12 mouse cellular contexts compared by ENCODE assay signal in the genomic region with DNA sequence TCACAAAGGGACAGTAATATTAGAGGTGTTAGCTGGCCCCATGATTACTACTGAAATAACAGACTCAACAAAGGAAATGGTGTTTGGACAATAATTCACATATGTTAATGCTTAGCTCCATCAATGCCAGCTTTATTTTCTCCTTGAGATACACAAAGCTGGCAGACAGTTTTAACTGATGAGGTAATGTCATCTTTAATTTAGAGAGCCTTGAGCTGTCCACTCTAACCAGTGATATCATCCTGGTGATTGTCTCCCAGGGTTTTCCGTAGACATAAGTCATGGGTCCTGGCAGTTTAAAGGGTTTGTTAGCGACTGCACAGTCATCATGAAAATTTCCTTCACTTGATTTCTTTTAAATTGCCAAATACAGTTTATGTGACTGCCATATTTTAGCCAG. TPM values are rescaled to one million over a fixed set of nuclear protein-coding genes. Genes with fewer than 3 reads are reported as not detected.
DNase-seq lines count a peak whose midpoint lies in the region; ATAC-seq lines count a peak whose summit lies in the region.
"Had no signal": no experiment of that assay in that cellular context is flagged by ENCODE, and none has a peak within 500 bp of the region (broad histone marks: within the 10 kb centered on the region; RNA-seq: fewer than 3 reads in every experiment).

No protein-coding gene starts in this region.

- peaks cover 17% of the 10 kb centered on the region for H3K4me1 ChIP-seq in kidney, embryonic 14.5 days (ENCODE audit: control insufficient read depth, insufficient read depth, low read length)
- H3K4me1 ChIP-seq in hindbrain, embryonic 15.5 days (replicated peaks) = peaks cover 31% of the 10 kb centered on the region

- no peak overlapping the region; the same call in 1 of the 2 replicates for H3K27ac ChIP-seq in kidney, embryonic 14.5 days (ENCODE audit: low read depth, low read length)
- peak overlapping the region; percentile 22; the same call in 1 of the 2 replicates for H3K27ac ChIP-seq in hindbrain, embryonic 15.5 days (replicated peaks)
- H3K27ac ChIP-seq: limb, embryonic 12.5 days had no signal

- no peak overlapping the region for H3K9ac ChIP-seq in kidney, embryonic 14.5 days (ENCODE audit: low read depth, low read length)
- no peak overlapping the region for H3K9ac ChIP-seq in hindbrain, embryonic 15.5 days
- H3K9ac ChIP-seq: limb, embryonic 12.5 days had no signal

- peak; percentile 32 for DNase-seq in adrenal gland, postnatal 14 days
- DNase-seq in adrenal gland, postnatal 4 days (ENCODE audit: low spot score in 2 of 2) = no peak
- no peak for DNase-seq in kidney, postnatal 36 days
- peak; percentile 33 for DNase-seq in Muller cell, postnatal 12 days (ENCODE audit: inconsistent ontology term)
- DNase-seq in urinary bladder, postnatal 10 days (ENCODE audit: low spot score) = no peak
- no peak for DNase-seq in spleen, postnatal 4 days (ENCODE audit: low spot score in 2 of 2)
- DNase-seq: B cell, adult 2 months; gastrocnemius, postnatal 36 days; kidney, postnatal 4 days had no signal

- H3K36me3 ChIP-seq in kidney, embryonic 14.5 days (ENCODE audit: control insufficient read depth, insufficient read depth, low read length) = peaks cover 19% of the 10 kb centered on the region
- no peaks in the 10 kb centered on the region for H3K36me3 ChIP-seq in hindbrain, embryonic 15.5 days
- H3K36me3 ChIP-seq: limb, embryonic 12.5 days had no signal

- H3K4me3 ChIP-seq in kidney, embryonic 14.5 days (ENCODE audit: low read length) = no peak overlapping the region
- H3K4me3 ChIP-seq in hindbrain, embryonic 15.5 days = no peak overlapping the region
- H3K4me3 ChIP-seq: limb, embryonic 12.5 days had no signal

- WGBS in kidney, embryonic 14.5 days = 38% methylated on average over 2 of the region's 2 CpGs
- WGBS in hindbrain, embryonic 15.5 days = 46% methylated on average over 2 of the region's 2 CpGs

- no peaks in the 10 kb centered on the region for H3K9me3 ChIP-seq in kidney, embryonic 14.5 days (ENCODE audit: control insufficient read depth, low read length)
- no peaks in the 10 kb centered on the region for H3K9me3 ChIP-seq in hindbrain, embryonic 15.5 days
- H3K9me3 ChIP-seq: limb, embryonic 12.5 days had no signal

- no peaks in the 10 kb centered on the region for H3K27me3 ChIP-seq in kidney, embryonic 14.5 days (ENCODE audit: control insufficient read depth, insufficient read depth, low read length)
- H3K27me3 ChIP-seq in hindbrain, embryonic 15.5 days = no peaks in the 10 kb centered on the region
- H3K27me3 ChIP-seq: limb, embryonic 12.5 days had no signal

- no peak overlapping the region for H3K4me2 ChIP-seq in kidney, embryonic 14.5 days (replicated peaks; ENCODE audit: low read depth, low read length)
- no peak overlapping the region for H3K4me2 ChIP-seq in hindbrain, embryonic 15.5 days
- H3K4me2 ChIP-seq: limb, embryonic 12.5 days had no signal

- ATAC-seq in kidney, embryonic 14.5 days (ENCODE audit: low FRiP score, low TSS enrichment) = 0 out of 2 replicates have a peak, but pooled peaks have one; percentile 64
- ATAC-seq in hindbrain, embryonic 15.5 days (ENCODE audit: low FRiP score, low read depth) = no peak

RNA-seq across cellular contexts. Expression of a gene that starts 58.5 kb away (rescaled TPM):
- total RNA-seq in adrenal gland, postnatal 14 days (2021) = 102 and 123 TPM in 2 replicates
- 100 to 1,000 TPM in 1 of 2 experiments, 10 to 100 TPM in 1; 95.7 to 115 TPM for total RNA-seq in adrenal gland, postnatal 4 days (2021)
- polyA plus RNA-seq in kidney, embryonic 14.5 days (2014; fragmentation: Nextera tagmentation; extraction: Ambion mirVana) = 77.1 and 113 TPM in 2 replicates
- 74.5 and 75.1 TPM in 2 replicates for polyA plus RNA-seq in hindbrain, embryonic 15.5 days (2015; fragmentation: Nextera tagmentation; extraction: Ambion mirVana)

Comparison
In these comparisons a context has a peak if more than half of its experiments do, and no peak if none do; other contexts are left out.
1. DNase-seq: peak in adrenal gland, postnatal 14 days (single experiment) and Muller cell, postnatal 12 days (single experiment); none in adrenal gland, postnatal 4 days (0 of 2), kidney, postnatal 36 days (0 of 2), urinary bladder, postnatal 10 days (single experiment) and spleen, postnatal 4 days (0 of 2).